ENCODE assay signal across 9 mouse cellular contexts in the genomic region with DNA sequence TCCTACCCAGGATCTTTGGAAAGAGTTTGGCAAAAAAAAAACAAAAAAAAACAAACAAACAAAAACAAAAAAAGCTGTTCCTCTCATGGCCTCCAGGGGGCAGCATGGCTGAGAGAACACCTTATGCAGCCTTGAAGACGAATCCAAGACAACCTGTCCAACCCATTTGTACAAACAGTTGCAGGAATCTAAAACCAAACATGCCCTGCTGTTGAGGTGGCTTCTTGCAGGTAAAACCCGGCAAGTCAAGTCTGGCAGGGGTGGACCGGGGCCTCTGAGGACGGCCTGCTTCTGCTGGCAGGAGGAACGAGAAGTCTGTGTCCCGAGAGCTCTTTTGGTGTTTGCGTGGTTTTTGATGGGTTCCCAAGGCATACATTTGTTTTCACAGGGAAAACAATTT. TPM values are rescaled to one million over a fixed set of nuclear protein-coding genes. Genes with fewer than 3 reads are reported as not detected.
DNase-seq lines count a peak whose midpoint lies in the region; ATAC-seq and TF ChIP-seq lines count a peak whose summit lies in the region.
"Had no signal": no experiment of that assay in that cellular context is flagged by ENCODE, and none has a peak within 500 bp of the region (broad histone marks: within the 10 kb centered on the region; RNA-seq: fewer than 3 reads in every experiment).

No protein-coding gene starts in this region.

- H3K27me3 ChIP-seq in midbrain, embryonic 11.5 days (ENCODE audit: control insufficient read depth, insufficient read depth, low read length), result no peaks in the 10 kb centered on the region
- no peaks in the 10 kb centered on the region for H3K27me3 ChIP-seq in midbrain, embryonic 15.5 days (replicated peaks)
- no peaks in the 10 kb centered on the region for H3K27me3 ChIP-seq in intestine, embryonic 14.5 days (replicated peaks; ENCODE audit: control insufficient read depth, insufficient read depth, low read length)
- H3K27me3 ChIP-seq: limb, embryonic 13.5 days had no signal

- no peaks in the 10 kb centered on the region for H3K4me1 ChIP-seq in midbrain, embryonic 11.5 days (ENCODE audit: control insufficient read depth, insufficient read depth, low read length)
- no peaks in the 10 kb centered on the region for H3K4me1 ChIP-seq in midbrain, embryonic 15.5 days
- H3K4me1 ChIP-seq in intestine, embryonic 14.5 days (replicated peaks; ENCODE audit: control insufficient read depth, insufficient read depth, low read length), result 0 out of 2 replicates have a peak, but pooled peaks cover 2% of the 10 kb centered on the region
- H3K4me1 ChIP-seq in olfactory bulb, adult 2 months (ENCODE audit: control insufficient read depth, insufficient read depth, low read length), result peaks cover 2% of the 10 kb centered on the region; the same call in 1 of the 2 replicates

- H3K9me3 ChIP-seq in midbrain, embryonic 11.5 days (ENCODE audit: control insufficient read depth, low read length), result no peaks in the 10 kb centered on the region
- H3K9me3 ChIP-seq in midbrain, embryonic 15.5 days, result no peaks in the 10 kb centered on the region
- no peaks in the 10 kb centered on the region for H3K9me3 ChIP-seq in intestine, embryonic 14.5 days (ENCODE audit: control insufficient read depth, low read length)
- H3K9me3 ChIP-seq: limb, embryonic 13.5 days had no signal

- no peak for ATAC-seq in midbrain, embryonic 11.5 days (ENCODE audit: low FRiP score)
- ATAC-seq in midbrain, embryonic 15.5 days (replicated peaks), result no peak
- no peak for ATAC-seq in intestine, embryonic 14.5 days (replicated peaks; ENCODE audit: low FRiP score, low TSS enrichment, low read depth)

- no peak overlapping the region for H3K4me2 ChIP-seq in midbrain, embryonic 11.5 days
- H3K4me2 ChIP-seq in midbrain, embryonic 15.5 days, result no peak overlapping the region
- no peak overlapping the region for H3K4me2 ChIP-seq in intestine, embryonic 14.5 days (ENCODE audit: low read length)
- H3K4me2 ChIP-seq: limb, embryonic 13.5 days had no signal

- no peak overlapping the region for H3K4me3 ChIP-seq in midbrain, embryonic 11.5 days (ENCODE audit: low read depth, low read length)
- H3K4me3 ChIP-seq in midbrain, embryonic 15.5 days, result no peak overlapping the region
- H3K4me3 ChIP-seq in intestine, embryonic 14.5 days (ENCODE audit: low read depth, low read length), result no peak overlapping the region
- no peak overlapping the region for H3K4me3 ChIP-seq in olfactory bulb, adult 2 months (ENCODE audit: insufficient read depth, low read depth, low read length)
- H3K4me3 ChIP-seq: limb, embryonic 13.5 days had no signal

- 79% methylated on average over 7 of the region's 7 CpGs for WGBS in midbrain, embryonic 11.5 days
- WGBS in midbrain, embryonic 15.5 days, result 71% methylated on average over 7 of the region's 7 CpGs
- WGBS in intestine, embryonic 14.5 days, result 61% methylated on average over 7 of the region's 7 CpGs
- WGBS in olfactory bulb, adult 2 months, result 72% methylated on average over 7 of the region's 7 CpGs

- no peak overlapping the region for H3K27ac ChIP-seq in midbrain, embryonic 11.5 days (ENCODE audit: low read depth, low read length)
- H3K27ac ChIP-seq in midbrain, embryonic 15.5 days, result no peak overlapping the region
- H3K27ac ChIP-seq in intestine, embryonic 14.5 days (ENCODE audit: low read depth), result no peak overlapping the region
- no peak overlapping the region for H3K27ac ChIP-seq in olfactory bulb, adult 2 months (ENCODE audit: insufficient read depth, low read depth, low read length)
- H3K27ac ChIP-seq: limb, embryonic 13.5 days had no signal

- no peak overlapping the region for H3K9ac ChIP-seq in midbrain, embryonic 11.5 days (ENCODE audit: low read length)
- H3K9ac ChIP-seq in midbrain, embryonic 15.5 days, result no peak overlapping the region
- no peak overlapping the region for H3K9ac ChIP-seq in intestine, embryonic 14.5 days (ENCODE audit: low read length)
- H3K9ac ChIP-seq: limb, embryonic 13.5 days had no signal

- no peak for TF ChIP-seq POLR2A in brain, embryonic 14.5 days (IDR thresholded peaks at IDR 0.05; ENCODE audit: borderline replicate concordance, extremely low read depth, insufficient read depth, insufficient read length, poor library complexity, severe bottlenecking)
- no peak for TF ChIP-seq POLR2A in olfactory bulb, adult 2 months (IDR thresholded peaks at IDR 0.05; ENCODE audit: insufficient read depth, low read depth, low read length)

- intact Hi-C loops in left cerebral cortex, postnatal 4 days (cut with DNase I), result loop anchor here (5.0 kb wide), 1 partner anchor 98 kb away; no protein-coding TSS in a partner anchor

- no peaks in the 10 kb centered on the region for H3K36me3 ChIP-seq in midbrain, embryonic 11.5 days (ENCODE audit: control insufficient read depth, insufficient read depth, low read length)
- no peaks in the 10 kb centered on the region for H3K36me3 ChIP-seq in midbrain, embryonic 15.5 days (replicated peaks)
- H3K36me3 ChIP-seq in intestine, embryonic 14.5 days (ENCODE audit: control insufficient read depth, insufficient read depth, low read length), result peaks cover 28% of the 10 kb centered on the region

- peak; percentile 21 for DNase-seq in cerebellum, adult 11 months
- no peak for DNase-seq in cerebellum, postnatal 4 days (ENCODE audit: low spot score in 2 of 2)
- DNase-seq in midbrain, embryonic 11.5 days (ENCODE audit: low spot score, missing footprints), result peak; percentile 90
- DNase-seq in brain, embryonic 14.5 days (ENCODE audit: low read depth), result peak; percentile 83
- peak; percentile 72 for DNase-seq in intestine, embryonic 14.5 days (ENCODE audit: low spot score)
- no peak for DNase-seq in left cerebral cortex, postnatal 4 days

- TF ChIP-seq CTCF in brain, embryonic 14.5 days (IDR thresholded peaks at IDR 0.05; ENCODE audit: borderline replicate concordance, extremely low read depth, insufficient read depth, insufficient read length), result peak; percentile 68; the same call in 1 of the 2 replicates
- peak; percentile 31 for TF ChIP-seq CTCF in olfactory bulb, adult 2 months (IDR thresholded peaks at IDR 0.05; ENCODE audit: insufficient read depth, low read depth, low read length)

RNA-seq across cellular contexts. Expression of gene Gns, which starts 44.8 kb away (rescaled TPM):
- polyA plus RNA-seq in midbrain, embryonic 11.5 days (2014; fragmentation: Nextera tagmentation; extraction: Ambion mirVana), result 35.9 and 37.3 TPM in 2 replicates
- polyA plus RNA-seq in midbrain, embryonic 15.5 days (2015; fragmentation: Nextera tagmentation; extraction: Ambion mirVana), result 38.8 and 40.7 TPM in 2 replicates
- polyA plus RNA-seq in brain, embryonic 14.5 days (2012; rRNA removed), result 23.7 and 42.6 TPM in 2 replicates
- 47.8 and 48.6 TPM in 2 replicates for polyA plus RNA-seq in intestine, embryonic 14.5 days (2014; fragmentation: Nextera tagmentation; extraction: Ambion mirVana)
- not detected in 2 replicates for polyA plus RNA-seq in olfactory bulb, adult 2 months (2012; ENCODE audit: insufficient read depth, insufficient read length, low replicate concordance, missing spikeins)
- total RNA-seq in left cerebral cortex, postnatal 4 days (2021), result 10 to 100 TPM; 61.0 to 67.6 TPM

RNA-seq across cellular contexts. Expression of gene Tbc1d30, which starts 58.6 kb away (rescaled TPM):
- polyA plus RNA-seq in midbrain, embryonic 11.5 days (2014; fragmentation: Nextera tagmentation; extraction: Ambion mirVana), result 2.8 and 3.4 TPM in 2 replicates
- 12.7 and 14.1 TPM in 2 replicates for polyA plus RNA-seq in midbrain, embryonic 15.5 days (2015; fragmentation: Nextera tagmentation; extraction: Ambion mirVana)
- polyA plus RNA-seq in brain, embryonic 14.5 days (2012; rRNA removed), result 13.9 and 25.1 TPM in 2 replicates
- 2.8 and 3.8 TPM in 2 replicates for polyA plus RNA-seq in intestine, embryonic 14.5 days (2014; fragmentation: Nextera tagmentation; extraction: Ambion mirVana)
- not detected in 2 replicates for polyA plus RNA-seq in olfactory bulb, adult 2 months (2012; ENCODE audit: insufficient read depth, insufficient read length, low replicate concordance, missing spikeins)
- 10 to 100 TPM; 64.4 to 66.5 TPM for total RNA-seq in left cerebral cortex, postnatal 4 days (2021)

Comparison
In these comparisons a context has a peak if more than half of its experiments do, and no peak if none do; other contexts are left out.
1. DNase-seq: peak in cerebellum, adult 11 months (single experiment), midbrain, embryonic 11.5 days (single experiment), brain, embryonic 14.5 days (single experiment) and intestine, embryonic 14.5 days (single experiment); none in cerebellum, postnatal 4 days (0 of 2) and left cerebral cortex, postnatal 4 days (single experiment).
2. RNA of gene Gns, which starts 44.8 kb away (polyA plus RNA-seq): 47.8 to 48.6 TPM in intestine, embryonic 14.5 days, 23.7 to 42.6 TPM in brain, embryonic 14.5 days, 38.8 to 40.7 TPM in midbrain, embryonic 15.5 days and 35.9 to 37.3 TPM in midbrain, embryonic 11.5 days; not detected in olfactory bulb, adult 2 months; every median in the first group is over 10 times any median in the second.